Mouse (Mus musculus): ENCODE results near the gene Higd2a.

DNA sequence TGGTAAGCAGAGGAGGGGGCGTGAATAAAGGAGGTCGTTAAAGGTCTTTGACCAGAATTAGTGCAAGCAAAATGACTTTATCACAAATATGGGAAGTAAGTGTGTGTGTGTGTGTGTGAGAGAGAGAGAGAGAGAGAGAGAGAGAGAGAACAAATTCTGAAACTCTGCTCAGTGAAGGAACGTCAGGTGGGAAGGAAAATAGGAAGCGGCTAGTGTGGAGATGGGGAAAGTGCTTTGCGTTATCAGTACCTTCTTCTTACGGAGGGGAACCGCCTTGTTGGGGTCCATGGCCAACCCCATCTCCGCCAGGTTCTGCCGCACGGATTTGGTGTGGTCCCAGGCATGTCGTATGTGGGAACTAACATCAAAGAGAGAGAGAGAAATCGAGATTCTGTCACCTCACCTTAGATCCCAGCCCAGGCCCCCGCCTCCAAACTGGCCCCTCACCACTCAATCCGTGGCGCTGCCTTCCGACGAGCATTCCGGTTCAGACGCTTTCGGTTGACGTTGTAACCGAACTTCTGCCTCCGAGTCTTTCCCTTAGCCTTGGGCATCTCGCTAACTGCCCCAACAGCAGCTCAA is 502 bp upstream of the Higd2a start:
- TF ChIP-seq CTCF (IDR thresholded peaks at IDR 0.05; ENCODE audit: extremely low read depth, insufficient read length, insufficient replicate concordance, low read depth, low read length) (no peak), POLR2A (IDR thresholded peaks at IDR 0.05; ENCODE audit: low read depth, low read length) (no peak)

Measured in small intestine, adult 2 months (tissue).